Mouse (Mus musculus) liver, embryonic 14.5 days (tissue): ENCODE data around the gene Supt4a. TPM values are rescaled to one million over a fixed set of nuclear protein-coding genes. Genes with fewer than 3 reads are reported as not detected.

Experiments used
- ATAC-seq: fragments of 200-750 bp; cut with Nextera tagmentation; 2 replicates; pipeline ENCODE4 v1.8.0; 2017; ENCODE audit warnings: moderate number of reproducible peaks, mild to moderate bottlenecking, moderate library complexity; ENCODE audit not compliant: insufficient read depth
- DNase-seq, 3 experiments: peaks; one replicate each; pipeline ENCODE4 v3.0.0-alpha.2; 2012 to 2013; ENCODE audit warnings: low read depth in 3 of 3, low spot score in 3 of 3
- H3K27ac ChIP-seq: fragments of 300-500 bp; sonication (generic); 2 replicates; pipeline ENCODE4 v1.5.1; 2014; ENCODE audit warnings: moderate library complexity, mild to moderate bottlenecking, control low read depth, inconsistent platforms
- H3K27me3 ChIP-seq: fragments of 300-500 bp; sonication (generic); 2 replicates; pipeline ENCODE4 v1.6.1; 2014; ENCODE audit warnings: mild to moderate bottlenecking, low read length, moderate library complexity; ENCODE audit not compliant: control insufficient read depth, insufficient read depth
- H3K36me3 ChIP-seq: fragments of 300-500 bp; sonication (generic); replicated peaks from 2 replicates; pipeline ENCODE4 v1.6.1; 2014; ENCODE audit warnings: low read depth; ENCODE audit not compliant: control insufficient read depth, insufficient read depth
- H3K4me1 ChIP-seq, 2 experiments: fragments of 200-500 bp in 1 of 2; fragments of 300-500 bp in 1 of 2; sonication (generic) in 1 of 2; replicated peaks; 2 replicates each; pipeline ENCODE4 v1.6.1; 2012 to 2014; ENCODE audit warnings: antibody characterized with exemption in 1 of 2, inconsistent platforms in 1 of 2, low read length in 1 of 2; ENCODE audit not compliant: control insufficient read depth in 2 of 2, insufficient read depth in 2 of 2
- H3K4me2 ChIP-seq: fragments of 300-500 bp; sonication (generic); 2 replicates; pipeline ENCODE4 v1.6.1; 2014; ENCODE audit warnings: low read depth, mild to moderate bottlenecking, control low read depth, moderate library complexity
- H3K4me3 ChIP-seq, 2 experiments: fragments of 200-500 bp in 1 of 2; fragments of 300-500 bp in 1 of 2; sonication (generic) in 1 of 2; 2 replicates each; pipeline ENCODE4 v1.5.1; 2012 to 2014; ENCODE audit warnings: low read depth in 2 of 2, low read length in 2 of 2, mild to moderate bottlenecking in 2 of 2, control low read depth in 1 of 2, inconsistent platforms in 1 of 2, moderate library complexity in 1 of 2; ENCODE audit not compliant: insufficient read depth in 1 of 2
- H3K9ac ChIP-seq: fragments of 300-500 bp; sonication (generic); replicated peaks from 2 replicates; pipeline ENCODE4 v1.6.1; 2014; ENCODE audit warnings: mild to moderate bottlenecking, control low read depth, moderate library complexity
- H3K9me3 ChIP-seq: fragments of 300-500 bp; sonication (generic); 2 replicates; pipeline ENCODE4 v1.6.1; 2016; ENCODE audit warnings: low read length, mixed read lengths; ENCODE audit not compliant: control insufficient read depth
- CTCF ChIP-seq: IDR thresholded peaks from 2 replicates; pipeline ENCODE4 v1.5.1; 2016; ENCODE audit warnings: antibody characterized with exemption, low read depth, control low read depth
- EP300 ChIP-seq: IDR thresholded peaks from 2 replicates; pipeline ENCODE4 v1.6.1; 2016; ENCODE audit warnings: antibody characterized with exemption, low read depth
- WGBS: fragments of 180-500 bp; shearing (Covaris S2); extraction: QIAGEN DNeasy Blood & Tissue Kit; methylation state at CpG from one replicate; pipeline ENCODE4 v1.1.7; 2014; ENCODE audit not compliant: insufficient replicate concordance; 5-methylcytosine and 5-hydroxymethylcytosine counted together
- polyA plus RNA-seq, 2 experiments: library from polyadenylated mRNA; depleted of rRNA in 1 of 2; stranded (reverse) in 1 of 2; unstranded in 1 of 2; fragments of >200 nt; fragmentation: Nextera tagmentation in 1 of 2; extraction: Ambion mirVana in 1 of 2; gene quantifications; 2 replicates each; pipeline versions ENCODE4 v1.2.1 to v1.2.3; 2012 to 2014

The Supt4a gene
- polyA plus RNA-seq, 2 experiments: 111 to 211 TPM

GRCm38 (mm10) chr11:87735691-87736090 lies 1.7 kb upstream of the Supt4a start:
- DNase-seq: no peak
- peaks cover 25% of the 10 kb centered on the region for H3K36me3 ChIP-seq
- ATAC-seq: no peak
- H3K4me2 ChIP-seq: peak overlapping the region; percentile 87
- no peaks in the 10 kb centered on the region for H3K9me3 ChIP-seq
- H3K4me1 ChIP-seq: peaks cover 36 to 44% of the 10 kb centered on the region in 2 experiments
- WGBS: 23% methylated on average over 6 of the region's 6 CpGs
- H3K27ac ChIP-seq: peak overlapping the region; percentile 89
- H3K4me3 ChIP-seq: peak overlapping the region in 1 of 2 experiments; percentile 8; a peak in 1 of 4 replicates
- peak overlapping the region; percentile 70 for H3K9ac ChIP-seq
- TF ChIP-seq CTCF (no peak), EP300 (no peak)
- H3K27me3 ChIP-seq: no peaks in the 10 kb centered on the region

- Histone ChIP-seq H3K9me3 (no peaks in the 10 kb centered on the region), H3K4me3 (peak overlapping the region; percentile 56 to 99), H3K9ac (peak overlapping the region; percentile 70), H3K36me3 (peaks cover 29% of the 10 kb centered on the region), H3K4me2 (peak overlapping the region; percentile 87), H3K27ac (peak overlapping the region; percentile 89), H3K4me1 (peaks cover 31 to 44% of the 10 kb centered on the region in 2 experiments), H3K27me3 (no peaks in the 10 kb centered on the region)
- DNase-seq (peak in 2 of 3 experiments; percentile 82 to 84), ATAC-seq (peak; percentile 81)
- WGBS: under 1% methylated on average over 31 of the region's 31 CpGs
- TF ChIP-seq CTCF: no peak
- TF ChIP-seq EP300: peak; percentile 50
Observed at GRCm38 (mm10) chr11:87736647-87737134, 661 bp upstream of the Supt4a start.

- no peaks in the 10 kb centered on the region for H3K27me3 ChIP-seq
- no peak overlapping the region for H3K27ac ChIP-seq
- peaks cover 61% of the 10 kb centered on the region for H3K36me3 ChIP-seq
- peaks cover 7 to 10% of the 10 kb centered on the region in 2 experiments; a peak in 3 of 4 replicates for H3K4me1 ChIP-seq
- no peaks in the 10 kb centered on the region for H3K9me3 ChIP-seq
- DNase-seq (no peak), ATAC-seq (no peak)
- TF ChIP-seq CTCF (no peak), EP300 (no peak)
- H3K9ac ChIP-seq: no peak overlapping the region
- no peak overlapping the region for H3K4me2 ChIP-seq
- WGBS: 87% methylated on average over 3 of the region's 3 CpGs
- H3K4me3 ChIP-seq: no peak overlapping the region
Observed at GRCm38 (mm10) chr11:87743691-87744090, 6.3 kb downstream of the Supt4a start.

- no peak overlapping the region for H3K4me3 ChIP-seq
- TF ChIP-seq CTCF (no peak), EP300 (no peak)
- H3K27ac ChIP-seq: no peak overlapping the region; the same call in 1 of the 2 replicates
- H3K9ac ChIP-seq: no peak overlapping the region
- no peak for ATAC-seq
- no peak for DNase-seq
- H3K4me1 ChIP-seq: peaks cover 17 to 22% of the 10 kb centered on the region in 2 experiments
- WGBS: 41% methylated on average over 4 of the region's 4 CpGs
- H3K4me2 ChIP-seq: no peak overlapping the region
- no peaks in the 10 kb centered on the region for H3K9me3 ChIP-seq
- peaks cover 53% of the 10 kb centered on the region for H3K36me3 ChIP-seq
- H3K27me3 ChIP-seq: no peaks in the 10 kb centered on the region
Observed at GRCm38 (mm10) chr11:87744964-87745363, 7.6 kb downstream of the Supt4a start.

GRCm38 (mm10) chr11:87745632-87746555 lies 8.5 kb downstream of the Supt4a start:
- Histone ChIP-seq H3K4me1 (peaks cover 24 to 31% of the 10 kb centered on the region in 2 experiments), H3K9me3 (no peaks in the 10 kb centered on the region), H3K27ac (peak overlapping the region; percentile 30; the same call in 1 of the 2 replicates), H3K9ac (no peak overlapping the region), H3K4me3 (no peak overlapping the region), H3K36me3 (peaks cover 44% of the 10 kb centered on the region), H3K4me2 (no peak overlapping the region), H3K27me3 (no peaks in the 10 kb centered on the region)
- TF ChIP-seq CTCF: no peak
- no peak for TF ChIP-seq EP300
- DNase-seq (no peak), ATAC-seq (no peak)
- WGBS: 72% methylated on average over 9 of the region's 9 CpGs
